Mouse (Mus musculus) left cerebral cortex, adult 11 months (tissue): ENCODE measurements around the gene Stard13.

Experiments used
- DNase-seq: peaks from one replicate; pipeline ENCODE4 v3.0.0; 2022; ENCODE audit warnings: low spot score

Gene Stard13

DNA sequence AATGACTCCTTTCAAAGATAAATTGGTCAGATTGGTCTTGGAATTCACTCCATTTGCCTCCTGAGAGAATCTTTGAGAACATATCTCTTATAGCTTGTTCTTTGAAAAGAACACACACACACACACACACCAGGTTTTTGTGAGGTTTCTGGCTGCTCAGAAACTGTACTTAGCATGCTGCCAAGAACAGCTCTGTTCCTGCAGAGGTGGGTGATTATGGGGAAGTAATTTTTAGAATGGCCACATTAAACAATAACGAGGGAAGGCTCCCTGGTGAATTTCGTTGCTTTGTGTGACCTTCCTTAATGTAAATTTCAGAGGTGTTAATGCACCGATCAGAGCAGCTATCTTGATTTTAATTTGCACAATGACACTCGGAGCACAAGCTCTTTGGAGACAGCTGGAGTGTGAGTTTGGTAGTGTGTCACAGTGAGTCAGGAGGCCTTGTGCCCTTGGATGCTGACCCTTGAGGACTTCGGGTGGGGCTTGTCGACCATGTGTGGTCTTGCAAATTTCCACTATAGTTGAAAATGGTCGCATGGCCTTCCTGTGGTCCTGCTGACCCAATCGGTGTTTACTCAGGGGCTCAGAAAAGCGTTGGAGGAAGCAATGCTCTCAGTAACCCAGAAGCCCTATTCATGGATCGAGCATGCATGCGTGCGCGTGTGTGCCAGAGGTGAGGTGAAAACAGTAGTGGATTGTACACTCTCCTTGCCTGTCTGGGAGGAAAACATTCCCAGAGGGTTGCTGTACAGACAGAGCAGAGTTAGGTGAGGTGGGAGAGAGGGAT, 213.4 kb downstream of the Stard13 start:
- no peak for DNase-seq

DNA sequence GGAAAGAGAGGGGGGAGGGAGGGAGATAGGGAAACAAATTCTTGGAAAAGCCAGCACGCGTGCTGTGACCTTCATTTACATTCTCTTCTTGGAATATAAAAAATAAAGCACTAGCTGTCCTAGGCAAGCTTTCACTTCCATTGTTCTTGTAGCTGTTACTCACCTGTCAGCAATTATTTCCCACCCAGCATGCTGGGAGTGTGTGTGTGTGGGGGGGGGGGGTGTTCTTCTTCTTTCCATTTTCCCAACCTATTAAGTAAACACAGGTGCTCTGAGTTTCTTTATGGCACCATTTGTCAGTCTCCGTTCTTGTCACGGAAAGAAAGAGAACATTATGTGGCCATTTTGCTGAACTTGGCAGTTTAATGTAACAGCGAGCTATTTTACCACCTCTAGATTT, 214.7 kb downstream of the Stard13 start:
- no peak for DNase-seq

DNA sequence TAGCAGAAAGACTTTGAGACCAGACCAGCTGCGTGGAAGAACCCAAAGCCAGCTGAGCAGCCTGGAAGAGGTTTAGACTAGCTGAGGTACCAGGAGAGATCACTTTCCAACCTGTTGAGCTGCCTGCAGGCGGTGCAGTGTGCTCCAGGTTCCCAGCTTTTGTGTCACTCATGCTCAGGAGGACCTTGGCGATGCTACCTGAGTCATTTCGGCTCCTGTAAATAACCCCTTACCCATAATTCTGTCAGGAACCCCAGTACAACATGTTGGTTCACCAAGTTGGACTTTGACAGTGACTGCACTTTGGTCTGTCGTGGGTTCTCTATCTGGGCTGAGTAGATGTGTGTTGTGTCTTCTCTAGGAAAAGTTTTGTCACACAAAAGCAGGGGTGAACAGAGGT, 215.2 kb downstream of the Stard13 start:
- no peak for DNase-seq

DNA sequence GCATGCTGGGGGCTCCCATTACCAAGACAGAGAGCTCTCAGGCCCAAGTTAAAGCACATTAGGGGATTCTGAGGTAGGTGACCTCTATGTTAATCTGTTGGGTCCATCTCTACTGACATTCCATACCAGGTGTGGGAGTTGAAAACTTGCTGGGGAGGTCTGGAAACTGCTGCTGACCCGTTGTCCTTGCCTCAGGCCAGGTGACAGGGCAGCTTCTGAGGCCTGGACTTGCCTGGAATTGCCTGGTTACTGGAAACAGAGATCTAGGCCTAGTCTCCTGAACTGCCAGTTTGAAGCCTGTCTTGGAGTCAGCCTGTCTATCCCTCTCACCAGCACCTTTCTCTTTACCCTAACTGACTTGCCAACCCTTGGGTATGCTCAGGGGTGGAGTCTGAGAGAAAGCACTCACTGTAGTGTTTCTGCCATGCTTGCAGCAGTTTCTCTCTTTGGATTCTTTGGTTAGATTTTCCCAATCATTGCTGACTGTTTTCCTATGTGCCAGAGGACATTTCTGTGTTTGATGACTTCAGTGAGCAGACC, 229.3 kb downstream of the Stard13 start:
- no peak for DNase-seq

DNA sequence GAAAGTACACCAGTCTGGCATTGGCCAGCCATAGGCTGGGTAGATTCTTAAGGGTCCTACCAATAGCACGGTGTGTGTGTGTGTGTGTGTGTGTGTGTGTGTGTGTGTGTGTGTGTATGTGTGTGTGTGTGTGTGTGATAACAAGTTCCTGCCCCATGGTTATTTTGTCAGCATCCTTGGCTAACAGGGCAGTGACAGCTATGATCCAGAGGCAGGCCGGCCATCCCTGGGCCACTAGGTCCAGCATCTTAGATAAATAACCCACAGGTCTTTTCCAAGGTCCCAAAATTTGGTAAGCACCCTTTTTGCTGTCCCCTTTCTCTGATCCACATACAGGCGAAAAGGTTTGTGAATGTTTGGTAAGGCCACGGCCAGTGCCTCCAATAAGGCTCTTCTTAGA, 231.6 kb downstream of the Stard13 start:
- DNase-seq = no peak

DNA sequence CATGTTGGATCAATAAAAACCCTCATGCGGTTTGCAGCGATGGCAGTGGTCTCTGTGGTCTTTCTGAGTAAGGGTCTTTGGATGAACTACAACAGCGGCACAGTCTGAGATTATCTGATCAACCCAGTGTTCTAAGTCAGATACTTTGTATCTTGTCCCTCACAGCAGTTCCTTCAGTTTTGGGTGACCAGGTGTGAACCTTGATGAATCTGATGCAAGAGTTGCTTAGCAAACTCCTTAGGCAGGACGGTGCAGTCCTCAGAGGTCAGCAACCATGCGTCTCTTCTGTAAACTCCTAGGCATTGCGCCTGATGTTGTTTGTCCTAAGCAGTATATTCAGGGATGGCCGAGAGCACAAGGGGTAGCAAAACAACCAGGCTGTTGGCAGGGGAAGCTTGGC, 232.5 kb downstream of the Stard13 start:
- DNase-seq = no peak

DNA sequence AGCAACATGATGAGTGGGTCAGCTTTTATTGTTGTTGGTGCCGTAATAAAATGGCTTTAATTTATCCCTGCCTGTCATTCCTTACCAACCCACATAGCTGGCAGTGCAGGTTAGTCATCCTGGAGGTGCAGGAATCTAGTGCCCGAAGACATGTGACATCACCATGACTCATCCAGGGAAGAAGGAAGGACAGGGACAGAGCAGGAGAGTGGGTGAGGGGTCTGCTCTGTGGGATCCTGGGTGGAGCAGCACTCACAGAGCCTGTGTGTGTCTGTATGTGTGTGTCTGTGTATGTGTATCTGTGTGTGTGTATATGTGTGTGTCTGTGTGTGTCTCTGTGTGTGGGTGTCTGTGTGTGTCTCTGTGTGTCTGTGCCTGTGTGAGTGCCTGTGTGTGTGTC, 237.1 kb downstream of the Stard13 start:
- no peak for DNase-seq

DNA sequence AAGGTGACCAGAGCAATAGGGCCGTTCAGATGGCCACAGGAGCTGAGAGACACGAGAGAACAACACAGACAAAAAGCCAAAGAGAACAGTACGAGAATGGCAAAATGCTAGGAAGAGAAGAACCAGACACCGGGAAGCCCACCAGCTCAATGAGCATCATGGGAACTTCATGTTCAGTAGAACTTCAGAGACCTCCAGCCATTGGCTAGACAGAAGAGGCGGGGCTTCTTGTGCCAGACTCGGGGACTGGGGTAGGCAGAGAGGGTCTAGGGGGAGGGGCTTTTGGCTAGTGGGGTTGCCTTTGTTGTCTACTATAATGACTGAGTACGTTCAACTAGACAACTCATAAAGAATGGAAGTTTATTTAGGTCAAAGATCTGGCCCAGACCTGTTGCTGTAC, 239.5 kb downstream of the Stard13 start:
- DNase-seq = no peak
